Mouse (Mus musculus): Measurements from ENCODE around the gene Olfr551. TPM values are rescaled to one million over a fixed set of nuclear protein-coding genes. Genes with fewer than 3 reads are reported as not detected.

The Olfr551 gene
- polyA plus RNA-seq (2021; fragmentation: Nextera tagmentation): 0.01 TPM in 1 of 2 replicates, not detected in the other
- long read RNA-seq, experiment 1: 0 reads
- long read RNA-seq, experiment 2: 0 reads

GRCm38 (mm10) chr7:102591786-102592185 lies at the start of gene Olfr551:
Gene Olfr551, minus strand, starts transcription at chr7:102591886.

GRCm38 (mm10) chr7:102638132-102638531 lies 46.4 kb upstream of the Olfr551 start, which contains the start of gene Olfr554:
Gene Olfr554, plus strand, starts transcription at chr7:102638432.

GRCm38 (mm10) chr7:102618118-102618517 lies 26.4 kb upstream of the Olfr551 start, which contains the start of gene Olfr553:
Gene Olfr553, minus strand, starts transcription at chr7:102618218.

GRCm38 (mm10) chr7:102597378-102598031 lies 5.8 kb upstream of the Olfr551 start, which contains the start of gene Olfr552:
Gene Olfr552, plus strand, starts transcription at chr7:102597770.

GRCm38 (mm10) chr7:102571142-102571541 lies 20.5 kb downstream of the Olfr551 start, which contains the start of gene Olfr550:
Gene Olfr550, plus strand, starts transcription at chr7:102571442.

GRCm38 (mm10) chr7:102564999-102565997 lies 26.4 kb downstream of the Olfr551 start, which contains the start of gene Trim21:
Gene Trim21, minus strand, starts transcription at chr7:102565486.

GRCm38 (mm10) chr7:102549570-102549969 lies 42.1 kb downstream of the Olfr551 start, which contains the start of gene Olfr549:
Gene Olfr549, plus strand, starts transcription at chr7:102549870.

GRCm38 (mm10) chr7:102540596-102540995 lies 51.1 kb downstream of the Olfr551 start, which contains the start of gene Olfr548-ps1:
Gene Olfr548-ps1, plus strand, starts transcription at chr7:102540896.

GRCm38 (mm10) chr7:102534449-102534848 lies 57.2 kb downstream of the Olfr551 start, which contains the start of gene Olfr547:
Gene Olfr547, plus strand, starts transcription at chr7:102534749.

Other genes with a start within 250 kb of the Olfr551 start
- 7.2 and 7.6 TPM in 2 replicates for gene Rrm1, start 150.2 kb downstream of the Olfr551 start, polyA plus RNA-seq (2021; fragmentation: Nextera tagmentation)
- gene Olfr543, start 110.2 kb downstream of the Olfr551 start, polyA plus RNA-seq (2021; fragmentation: Nextera tagmentation): not detected in 2 replicates
- gene Olfr544, start 103.6 kb downstream of the Olfr551 start, polyA plus RNA-seq (2021; fragmentation: Nextera tagmentation): not detected in 2 replicates
- not detected in 2 replicates for gene Olfr545, start 92.3 kb downstream of the Olfr551 start, polyA plus RNA-seq (2021; fragmentation: Nextera tagmentation)
- not detected in 2 replicates for gene Olfr547, start 57.1 kb downstream of the Olfr551 start, polyA plus RNA-seq (2021; fragmentation: Nextera tagmentation)
- gene Olfr548-ps1, start 51.0 kb downstream of the Olfr551 start, polyA plus RNA-seq (2021; fragmentation: Nextera tagmentation): not detected in 2 replicates
- gene Olfr549, start 42.0 kb downstream of the Olfr551 start, polyA plus RNA-seq (2021; fragmentation: Nextera tagmentation): not detected in 2 replicates
- 0.11 and 0.68 TPM in 2 replicates for gene Trim21, start 26.4 kb downstream of the Olfr551 start, polyA plus RNA-seq (2021; fragmentation: Nextera tagmentation)
- 0.20 TPM in 1 of 2 replicates, not detected in the other for gene Olfr550, start 20.4 kb downstream of the Olfr551 start, polyA plus RNA-seq (2021; fragmentation: Nextera tagmentation)
- gene Olfr552, start 5.9 kb upstream of the Olfr551 start, polyA plus RNA-seq (2021; fragmentation: Nextera tagmentation): not detected in 2 replicates
- gene Olfr553, start 26.3 kb upstream of the Olfr551 start, polyA plus RNA-seq (2021; fragmentation: Nextera tagmentation): not detected in 2 replicates
- not detected in 2 replicates for gene Olfr554, start 46.5 kb upstream of the Olfr551 start, polyA plus RNA-seq (2021; fragmentation: Nextera tagmentation)
- not detected in 2 replicates for gene Olfr555, start 66.9 kb upstream of the Olfr551 start, polyA plus RNA-seq (2021; fragmentation: Nextera tagmentation)
- not detected in 2 replicates for gene Olfr556, start 73.0 kb upstream of the Olfr551 start, polyA plus RNA-seq (2021; fragmentation: Nextera tagmentation)
- 3.1 TPM in 2 replicates for gene Trim68, start 95.4 kb upstream of the Olfr551 start, polyA plus RNA-seq (2021; fragmentation: Nextera tagmentation)
- not detected in 2 replicates for gene Olfr557, start 104.0 kb upstream of the Olfr551 start, polyA plus RNA-seq (2021; fragmentation: Nextera tagmentation)
- gene Olfr558, start 110.3 kb upstream of the Olfr551 start, polyA plus RNA-seq (2021; fragmentation: Nextera tagmentation): not detected in 2 replicates
- gene Olfr33, start 127.2 kb upstream of the Olfr551 start, polyA plus RNA-seq (2021; fragmentation: Nextera tagmentation): not detected in 2 replicates
- not detected in 2 replicates for gene Olfr559, start 135.6 kb upstream of the Olfr551 start, polyA plus RNA-seq (2021; fragmentation: Nextera tagmentation)
- gene Olfr560, start 167.5 kb upstream of the Olfr551 start, polyA plus RNA-seq (2021; fragmentation: Nextera tagmentation): not detected in 2 replicates
- 0.33 and 0.41 TPM in 2 replicates for gene Olfr78, start 167.6 kb upstream of the Olfr551 start, polyA plus RNA-seq (2021; fragmentation: Nextera tagmentation)
- gene Olfr561, start 179.3 kb upstream of the Olfr551 start, polyA plus RNA-seq (2021; fragmentation: Nextera tagmentation): not detected in 2 replicates
- gene Olfr564, start 211.6 kb upstream of the Olfr551 start, polyA plus RNA-seq (2021; fragmentation: Nextera tagmentation): not detected in 2 replicates